Mouse (Mus musculus): ENCODE measurements around the gene Apom.

The Apom gene

GRCm38 (mm10) chr17:35131500-35132173, at the start of gene Apom:
TSS of gene Apom (minus strand) at chr17:35132050.
- DNase-seq (ENCODE audit: low spot score), result no peak

GRCm38 (mm10) chr17:35180093-35180492, 48.2 kb upstream of the Apom start:
- DNase-seq (ENCODE audit: low spot score), result no peak

- DNase-seq (ENCODE audit: low spot score), result peak; percentile 78
Observed at GRCm38 (mm10) chr17:35178528-35178927, 46.7 kb upstream of the Apom start.

- no peak for DNase-seq (ENCODE audit: low spot score)
Observed at GRCm38 (mm10) chr17:35175968-35176367, 44.1 kb upstream of the Apom start, which contains the start of gene Aif1. TSS of gene Aif1 (minus strand) at chr17:35176068.

- no peak for DNase-seq (ENCODE audit: low spot score)
Observed at GRCm38 (mm10) chr17:35175382-35175781, 43.5 kb upstream of the Apom start.

- DNase-seq (ENCODE audit: low spot score), result no peak
Observed at GRCm38 (mm10) chr17:35174201-35174977, 42.5 kb upstream of the Apom start.

- DNase-seq (ENCODE audit: low spot score), result no peak
Observed at GRCm38 (mm10) chr17:35173329-35173728, 41.5 kb upstream of the Apom start.

GRCm38 (mm10) chr17:35172445-35173234, 40.8 kb upstream of the Apom start:
- DNase-seq (ENCODE audit: low spot score), result no peak

- DNase-seq (ENCODE audit: low spot score), result no peak
Observed at GRCm38 (mm10) chr17:35168541-35169207, 36.8 kb upstream of the Apom start.

GRCm38 (mm10) chr17:35167794-35168193, 35.9 kb upstream of the Apom start:
- DNase-seq (ENCODE audit: low spot score), result no peak

GRCm38 (mm10) chr17:35166352-35167035, 34.6 kb upstream of the Apom start:
- DNase-seq (ENCODE audit: low spot score), result no peak

GRCm38 (mm10) chr17:35165451-35166155, 33.8 kb upstream of the Apom start:
- no peak for DNase-seq (ENCODE audit: low spot score)

- DNase-seq (ENCODE audit: low spot score), result peak; percentile 96
Observed at GRCm38 (mm10) chr17:35164568-35165450, 33.0 kb upstream of the Apom start, which contains the start of gene Prrc2a. TSS of gene Prrc2a (minus strand) at chr17:35164897.

- DNase-seq (ENCODE audit: low spot score), result no peak
Observed at GRCm38 (mm10) chr17:35164218-35164567, 32.3 kb upstream of the Apom start.

GRCm38 (mm10) chr17:35163326-35164081, 31.7 kb upstream of the Apom start:
- no peak for DNase-seq (ENCODE audit: low spot score)

- DNase-seq (ENCODE audit: low spot score), result peak; percentile 52
Observed at GRCm38 (mm10) chr17:35162730-35163129, 30.9 kb upstream of the Apom start.

GRCm38 (mm10) chr17:35162121-35162520, 30.3 kb upstream of the Apom start:
- DNase-seq (ENCODE audit: low spot score), result no peak

GRCm38 (mm10) chr17:35161421-35161820, 29.6 kb upstream of the Apom start:
- DNase-seq (ENCODE audit: low spot score), result no peak

- no peak for DNase-seq (ENCODE audit: low spot score)
Observed at GRCm38 (mm10) chr17:35159638-35160037, 27.8 kb upstream of the Apom start.
